Mouse (Mus musculus) neural tube, embryonic 15.5 days (tissue): ENCODE measurements around the gene Mmp20. TPM values are rescaled to one million over a fixed set of nuclear protein-coding genes. Genes with fewer than 3 reads are reported as not detected.

Experiments used
- ATAC-seq: fragments of 200-750 bp; cut with Nextera tagmentation; 2 replicates; pipeline ENCODE4 v1.8.0; 2017; ENCODE audit warnings: mild to moderate bottlenecking, moderate TSS enrichment, moderate library complexity; ENCODE audit not compliant: low FRiP score
- H3K27ac ChIP-seq: fragments of 300-500 bp; sonication (generic); replicated peaks from 2 replicates; pipeline ENCODE4 v1.5.1; 2015; ENCODE audit warnings: mild to moderate bottlenecking, inconsistent platforms
- H3K27me3 ChIP-seq: fragments of 300-500 bp; sonication (generic); replicated peaks from 2 replicates; pipeline ENCODE4 v1.6.1; 2015; ENCODE audit warnings: inconsistent platforms
- H3K36me3 ChIP-seq: fragments of 300-500 bp; sonication (generic); 2 replicates; pipeline ENCODE4 v1.6.1; 2015; ENCODE audit warnings: inconsistent platforms
- H3K4me1 ChIP-seq: fragments of 300-500 bp; sonication (generic); 2 replicates; pipeline ENCODE4 v1.6.1; 2015; ENCODE audit warnings: inconsistent platforms
- H3K4me2 ChIP-seq: fragments of 300-500 bp; sonication (generic); 2 replicates; pipeline ENCODE4 v1.6.1; 2015; ENCODE audit warnings: inconsistent platforms, mild to moderate bottlenecking, moderate library complexity
- H3K4me3 ChIP-seq: fragments of 300-500 bp; sonication (generic); replicated peaks from 2 replicates; pipeline ENCODE4 v1.5.1; 2015; ENCODE audit warnings: mild to moderate bottlenecking, inconsistent platforms
- H3K9ac ChIP-seq: fragments of 300-500 bp; sonication (generic); replicated peaks from 2 replicates; pipeline ENCODE4 v1.6.1; 2015; ENCODE audit warnings: mild to moderate bottlenecking, inconsistent platforms
- H3K9me3 ChIP-seq: fragments of 300-500 bp; sonication (generic); replicated peaks from 2 replicates; pipeline ENCODE4 v1.6.1; 2016; ENCODE audit warnings: inconsistent platforms
- WGBS: fragments of 180-500 bp; shearing (Covaris S2); methylation state at CpG from one replicate; pipeline ENCODE4 v1.1.7; 2015; ENCODE audit warnings: mixed read lengths; 5-methylcytosine and 5-hydroxymethylcytosine counted together
- polyA plus RNA-seq: library from polyadenylated mRNA; unstranded; fragments of >200 nt; fragmentation: Nextera tagmentation; extraction: Ambion mirVana; gene quantifications from 2 replicates; pipeline ENCODE4 v1.2.1, GENCODE M21; 2015

Mmp20 gene
- not detected in 2 replicates for polyA plus RNA-seq

- no peaks in the 10 kb centered on the region for H3K36me3 ChIP-seq
- H3K27ac ChIP-seq = no peak within 1 kb of the TSS
- no peak within 1 kb of the TSS for H3K4me3 ChIP-seq
- H3K4me2 ChIP-seq = no peak within 1 kb of the TSS
- H3K9me3 ChIP-seq = no peaks in the 10 kb centered on the region
- no peak for ATAC-seq
- no peaks in the 10 kb centered on the region for H3K4me1 ChIP-seq
- no peak within 1 kb of the TSS for H3K9ac ChIP-seq
- no peaks in the 10 kb centered on the region for H3K27me3 ChIP-seq
Observed at GRCm38 (mm10) chr9:7627931-7628330, at the start of gene Mmp20. Gene Mmp20 (plus strand): TSS chr9:7628231.

GRCm38 (mm10) chr9:7590063-7590462 lies 38.0 kb upstream of the Mmp20 start:
- H3K27ac ChIP-seq = no peak overlapping the region
- H3K4me3 ChIP-seq = no peak overlapping the region
- no peaks in the 10 kb centered on the region for H3K27me3 ChIP-seq
- no peak overlapping the region for H3K4me2 ChIP-seq
- no peak for ATAC-seq
- 75% methylated on average over 8 of the region's 8 CpGs for WGBS
- no peak overlapping the region for H3K9ac ChIP-seq
- no peaks in the 10 kb centered on the region for H3K9me3 ChIP-seq
- H3K4me1 ChIP-seq = peaks cover 3% of the 10 kb centered on the region; the same call in 1 of the 2 replicates
- no peaks in the 10 kb centered on the region for H3K36me3 ChIP-seq

GRCm38 (mm10) chr9:7593272-7593812 lies 34.7 kb upstream of the Mmp20 start:
- Histone ChIP-seq H3K9me3 (no peaks in the 10 kb centered on the region), H3K9ac (no peak overlapping the region), H3K4me2 (no peak overlapping the region), H3K4me3 (no peak overlapping the region), H3K27me3 (no peaks in the 10 kb centered on the region), H3K27ac (no peak overlapping the region), H3K36me3 (no peaks in the 10 kb centered on the region), H3K4me1 (peaks cover 3% of the 10 kb centered on the region; the same call in 1 of the 2 replicates)
- 89% methylated on average over 3 of the region's 3 CpGs for WGBS
- no peak for ATAC-seq

DNA sequence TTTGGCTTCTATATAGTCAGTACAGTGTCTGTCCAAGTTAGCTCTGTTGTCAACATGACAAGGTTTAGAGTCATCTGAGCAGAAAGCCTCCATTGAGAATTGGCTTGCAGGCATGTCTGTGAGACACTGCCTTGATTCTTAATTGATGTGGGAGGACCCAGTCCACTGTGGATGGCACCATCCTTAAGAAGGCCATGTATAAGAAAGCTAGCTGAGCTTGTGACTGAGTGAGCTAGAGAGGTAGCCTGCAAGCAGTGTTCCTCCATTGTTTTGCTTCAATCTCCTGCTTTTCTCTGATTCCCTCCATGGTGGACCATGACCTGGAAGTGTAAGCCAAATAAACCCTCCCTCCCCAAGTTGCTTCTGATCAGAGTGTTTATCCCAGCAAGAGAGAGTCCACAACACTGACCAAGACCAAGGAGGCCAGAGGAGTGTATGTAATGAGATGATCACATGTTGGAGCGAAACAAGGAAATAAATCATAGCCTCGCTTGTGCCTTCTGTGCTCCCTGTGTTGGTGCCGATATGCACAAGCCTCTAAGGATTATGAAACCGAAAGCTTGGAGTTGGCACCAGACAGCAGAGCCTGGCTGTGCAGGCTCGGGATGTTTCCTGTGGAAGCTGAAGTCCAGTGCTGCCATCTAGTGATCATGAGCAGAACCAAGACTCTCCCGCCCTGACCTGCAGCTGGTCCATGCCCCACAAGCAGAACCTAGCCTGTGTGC lies 33.1 kb upstream of the Mmp20 start:
- H3K27me3 ChIP-seq = no peaks in the 10 kb centered on the region
- H3K4me2 ChIP-seq = peak overlapping the region; percentile 58
- peak overlapping the region; percentile 44 for H3K9ac ChIP-seq
- no peak overlapping the region for H3K27ac ChIP-seq
- H3K4me3 ChIP-seq = peak overlapping the region; percentile 39
- H3K4me1 ChIP-seq = peaks cover 3% of the 10 kb centered on the region; the same call in 1 of the 2 replicates
- peak; percentile 100 for ATAC-seq
- no peaks in the 10 kb centered on the region for H3K9me3 ChIP-seq
- 11% methylated on average over 6 of the region's 6 CpGs for WGBS
- H3K36me3 ChIP-seq = no peaks in the 10 kb centered on the region

GRCm38 (mm10) chr9:7602982-7603742 lies 24.9 kb upstream of the Mmp20 start:
- no peaks in the 10 kb centered on the region for H3K27me3 ChIP-seq
- 10% methylated on average over 3 of the region's 3 CpGs for WGBS
- no peak overlapping the region for H3K9ac ChIP-seq
- H3K36me3 ChIP-seq = no peaks in the 10 kb centered on the region
- no peak overlapping the region for H3K4me2 ChIP-seq
- H3K27ac ChIP-seq = no peak overlapping the region
- H3K4me1 ChIP-seq = no peaks in the 10 kb centered on the region
- no peaks in the 10 kb centered on the region for H3K9me3 ChIP-seq
- peak; percentile 79 for ATAC-seq
- H3K4me3 ChIP-seq = no peak overlapping the region

GRCm38 (mm10) chr9:7604005-7604404 lies 24.0 kb upstream of the Mmp20 start:
- no peak for ATAC-seq
- Histone ChIP-seq H3K9ac (no peak overlapping the region), H3K9me3 (no peaks in the 10 kb centered on the region), H3K36me3 (no peaks in the 10 kb centered on the region), H3K27me3 (no peaks in the 10 kb centered on the region), H3K27ac (no peak overlapping the region), H3K4me2 (no peak overlapping the region), H3K4me1 (no peaks in the 10 kb centered on the region), H3K4me3 (no peak overlapping the region)
- WGBS = 71% methylated on average over 6 of the region's 6 CpGs

- no peak overlapping the region for H3K9ac ChIP-seq
- H3K4me3 ChIP-seq = no peak overlapping the region
- H3K9me3 ChIP-seq = no peaks in the 10 kb centered on the region
- ATAC-seq = no peak
- H3K36me3 ChIP-seq = no peaks in the 10 kb centered on the region
- no peaks in the 10 kb centered on the region for H3K4me1 ChIP-seq
- 86% methylated on average over 12 of the region's 12 CpGs for WGBS
- H3K4me2 ChIP-seq = no peak overlapping the region
- H3K27ac ChIP-seq = no peak overlapping the region
- H3K27me3 ChIP-seq = no peaks in the 10 kb centered on the region
Observed at GRCm38 (mm10) chr9:7605638-7606037, 22.4 kb upstream of the Mmp20 start.

DNA sequence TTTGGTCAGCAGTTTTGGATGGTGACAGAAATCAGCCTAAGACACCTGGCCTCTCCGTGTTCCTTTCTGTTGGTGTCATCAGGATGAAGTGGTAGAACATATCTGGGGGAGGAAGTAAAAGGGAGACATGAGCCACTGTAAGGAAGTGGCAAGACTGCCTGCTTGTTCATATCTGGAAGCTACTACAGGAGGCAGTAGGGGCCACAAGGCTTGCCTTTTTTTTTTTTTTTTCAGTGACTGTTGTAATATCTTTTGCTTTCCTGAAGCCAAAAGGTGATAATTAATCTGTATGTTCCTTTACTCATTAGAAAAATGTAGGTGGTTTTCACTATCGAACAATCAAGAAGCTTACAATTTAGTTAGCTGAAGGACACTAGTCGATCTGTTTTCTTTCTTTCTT lies 5.4 kb upstream of the Mmp20 start:
- no peaks in the 10 kb centered on the region for H3K4me1 ChIP-seq
- 80% methylated on average over 3 of the region's 3 CpGs for WGBS
- H3K4me3 ChIP-seq = no peak overlapping the region
- no peaks in the 10 kb centered on the region for H3K9me3 ChIP-seq
- H3K36me3 ChIP-seq = no peaks in the 10 kb centered on the region
- ATAC-seq = no peak
- no peak overlapping the region for H3K9ac ChIP-seq
- no peak overlapping the region for H3K4me2 ChIP-seq
- no peaks in the 10 kb centered on the region for H3K27me3 ChIP-seq
- H3K27ac ChIP-seq = no peak overlapping the region

GRCm38 (mm10) chr9:7633936-7634335 lies 5.9 kb downstream of the Mmp20 start:
- H3K27me3 ChIP-seq = no peaks in the 10 kb centered on the region
- H3K36me3 ChIP-seq = no peaks in the 10 kb centered on the region
- H3K4me2 ChIP-seq = no peak overlapping the region
- no peaks in the 10 kb centered on the region for H3K4me1 ChIP-seq
- no peak for ATAC-seq
- H3K9ac ChIP-seq = no peak overlapping the region
- H3K9me3 ChIP-seq = no peaks in the 10 kb centered on the region
- H3K27ac ChIP-seq = no peak overlapping the region
- WGBS = 5% methylated on average over 5 of the region's 5 CpGs
- no peak overlapping the region for H3K4me3 ChIP-seq

GRCm38 (mm10) chr9:7647901-7648300 lies 19.9 kb downstream of the Mmp20 start:
- no peaks in the 10 kb centered on the region for H3K9me3 ChIP-seq
- H3K9ac ChIP-seq = no peak overlapping the region
- no peaks in the 10 kb centered on the region for H3K4me1 ChIP-seq
- no peak for ATAC-seq
- 83% methylated on average over 3 of the region's 3 CpGs for WGBS
- H3K4me3 ChIP-seq = no peak overlapping the region
- no peak overlapping the region for H3K27ac ChIP-seq
- no peak overlapping the region for H3K4me2 ChIP-seq
- H3K36me3 ChIP-seq = no peaks in the 10 kb centered on the region
- no peaks in the 10 kb centered on the region for H3K27me3 ChIP-seq

- H3K4me3 ChIP-seq = no peak overlapping the region
- H3K36me3 ChIP-seq = no peaks in the 10 kb centered on the region
- H3K27ac ChIP-seq = no peak overlapping the region
- H3K9me3 ChIP-seq = no peaks in the 10 kb centered on the region
- H3K27me3 ChIP-seq = no peaks in the 10 kb centered on the region
- H3K9ac ChIP-seq = no peak overlapping the region
- no peaks in the 10 kb centered on the region for H3K4me1 ChIP-seq
- no peak overlapping the region for H3K4me2 ChIP-seq
- no peak for ATAC-seq
- 87% methylated on average over 5 of the region's 5 CpGs for WGBS
Observed at GRCm38 (mm10) chr9:7650397-7651180, 22.6 kb downstream of the Mmp20 start.
